Mouse (Mus musculus) midbrain, embryonic 16.5 days (tissue): Measurements from ENCODE around the gene Gm10645. TPM values are rescaled to one million over a fixed set of nuclear protein-coding genes. Genes with fewer than 3 reads are reported as not detected.

Source experiments
- ATAC-seq: fragments of 200-750 bp; cut with Nextera tagmentation; 2 replicates; pipeline ENCODE4 v1.8.0; 2017; ENCODE audit warnings: moderate TSS enrichment
- H3K27ac ChIP-seq: fragments of 300-500 bp; sonication (generic); 2 replicates; pipeline ENCODE4 v1.5.1; 2014; ENCODE audit warnings: mild to moderate bottlenecking, low read length, mixed read lengths
- H3K27me3 ChIP-seq: fragments of 300-500 bp; sonication (generic); 2 replicates; pipeline ENCODE4 v1.6.1; 2014; ENCODE audit warnings: low read depth, low read length, mixed read lengths; ENCODE audit not compliant: control insufficient read depth, insufficient read depth
- H3K36me3 ChIP-seq: fragments of 300-500 bp; sonication (generic); 2 replicates; pipeline ENCODE4 v1.6.1; 2014; ENCODE audit warnings: mild to moderate bottlenecking, low read length, moderate library complexity, mixed read lengths; ENCODE audit not compliant: control insufficient read depth, insufficient read depth
- H3K4me1 ChIP-seq: fragments of 300-500 bp; sonication (generic); 2 replicates; pipeline ENCODE4 v1.6.1; 2014; ENCODE audit warnings: mild to moderate bottlenecking, low read length, mixed read lengths; ENCODE audit not compliant: control insufficient read depth, insufficient read depth
- H3K4me2 ChIP-seq: fragments of 300-500 bp; sonication (generic); 2 replicates; pipeline ENCODE4 v1.6.1; 2014; ENCODE audit warnings: mild to moderate bottlenecking, low read length, mixed read lengths
- H3K4me3 ChIP-seq: fragments of 300-500 bp; sonication (generic); 2 replicates; pipeline ENCODE4 v1.5.1; 2014; ENCODE audit warnings: low read depth, mild to moderate bottlenecking, low read length, moderate library complexity, mixed read lengths
- H3K9ac ChIP-seq: fragments of 300-500 bp; sonication (generic); 2 replicates; pipeline ENCODE4 v1.6.1; 2014; ENCODE audit warnings: low read depth, low read length, mixed read lengths
- H3K9me3 ChIP-seq: fragments of 300-500 bp; sonication (generic); replicated peaks from 2 replicates; pipeline ENCODE4 v1.6.1; 2014; ENCODE audit warnings: mild to moderate bottlenecking, low read length, mixed read lengths; ENCODE audit not compliant: control insufficient read depth, poor library complexity, severe bottlenecking
- WGBS: fragments of 180-500 bp; shearing (Covaris S2); extraction: QIAGEN DNeasy Blood & Tissue Kit; methylation state at CpG from one replicate; pipeline ENCODE4 v1.1.7; 2014; 5-methylcytosine and 5-hydroxymethylcytosine counted together
- polyA plus RNA-seq: library from polyadenylated mRNA; unstranded; fragments of >200 nt; fragmentation: Nextera tagmentation; extraction: Ambion mirVana; gene quantifications from 2 replicates; pipeline ENCODE4 v1.2.1, GENCODE M21; 2015

Gene Gm10645
- polyA plus RNA-seq, 1 experiment from 2014 or later = 6.9 TPM

DNA sequence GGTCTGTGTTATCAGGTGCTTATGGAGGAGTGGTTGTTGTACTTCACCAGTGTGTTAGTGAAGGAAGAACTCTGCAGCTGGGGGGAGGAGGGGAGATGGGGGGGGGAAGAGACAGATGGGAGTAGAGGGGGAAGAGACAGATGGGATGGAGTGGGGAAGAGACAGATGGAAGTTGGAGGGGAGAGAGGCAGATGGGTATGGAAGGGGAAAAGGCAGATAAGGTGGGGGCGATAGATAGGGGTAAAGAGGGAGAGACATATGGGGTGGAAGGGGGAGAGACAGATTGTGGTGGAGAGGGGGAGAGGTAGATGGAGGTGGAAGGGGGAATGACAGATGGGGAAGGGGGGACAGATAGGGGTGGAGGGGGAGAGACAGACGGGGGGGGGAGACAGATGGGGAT lies 10.8 kb upstream of the Gm10645 start:
- H3K9me3 ChIP-seq = no peaks in the 10 kb centered on the region
- H3K9ac ChIP-seq = no peak overlapping the region
- no peaks in the 10 kb centered on the region for H3K27me3 ChIP-seq
- ATAC-seq = no peak
- peaks cover 10% of the 10 kb centered on the region; the same call in 1 of the 2 replicates for H3K4me1 ChIP-seq
- no peak overlapping the region for H3K27ac ChIP-seq
- H3K4me2 ChIP-seq = no peak overlapping the region
- no peak overlapping the region for H3K4me3 ChIP-seq
- 23% methylated on average over 2 of the region's 2 CpGs for WGBS
- H3K36me3 ChIP-seq = no peaks in the 10 kb centered on the region

DNA sequence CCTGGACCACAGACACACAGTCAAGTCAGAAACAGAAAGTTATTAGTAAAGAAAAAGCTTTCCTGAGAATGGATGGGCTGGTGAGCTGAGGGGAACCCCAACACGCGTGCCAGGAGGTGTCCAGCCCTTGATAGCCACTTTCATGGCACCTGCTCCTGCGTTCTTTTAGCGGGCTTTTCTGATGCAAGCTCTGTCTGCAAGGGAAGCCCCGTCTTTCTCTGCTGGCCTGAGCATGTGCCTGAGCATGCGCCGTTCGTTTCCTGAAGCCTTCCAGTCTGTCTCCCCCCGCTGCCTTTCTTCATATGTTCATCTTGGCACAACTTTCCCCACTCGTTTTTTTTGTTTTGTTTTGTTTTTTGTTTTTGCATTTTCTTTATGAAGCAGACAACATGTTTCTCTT lies 9.7 kb upstream of the Gm10645 start:
- Histone ChIP-seq H3K4me3 (no peak overlapping the region), H3K27ac (no peak overlapping the region), H3K9me3 (no peaks in the 10 kb centered on the region), H3K27me3 (no peaks in the 10 kb centered on the region), H3K36me3 (no peaks in the 10 kb centered on the region), H3K4me1 (peaks cover 10% of the 10 kb centered on the region; the same call in 1 of the 2 replicates), H3K9ac (no peak overlapping the region), H3K4me2 (no peak overlapping the region)
- no peak for ATAC-seq
- WGBS = 71% methylated on average over 10 of the region's 10 CpGs

DNA sequence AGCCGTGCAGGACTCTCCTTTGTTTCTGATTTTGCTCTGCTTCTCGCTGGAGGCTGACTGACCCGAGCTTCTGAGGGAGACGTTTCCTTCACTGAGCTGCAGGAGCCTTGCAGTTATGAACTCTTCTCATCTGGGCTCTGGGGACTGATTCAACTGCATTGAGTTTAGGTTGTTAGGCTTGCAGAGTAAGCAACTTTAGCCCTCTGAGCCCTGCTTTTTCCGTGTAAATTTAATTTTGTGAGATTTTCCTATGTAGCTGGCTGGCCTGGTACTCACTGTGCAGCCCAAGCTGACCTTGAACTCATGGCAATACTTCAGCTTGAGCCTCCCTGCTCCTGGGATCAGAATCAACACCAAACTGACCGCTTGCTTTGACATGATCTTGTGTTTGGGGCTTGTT lies 4.9 kb upstream of the Gm10645 start:
- Histone ChIP-seq H3K4me3 (no peak overlapping the region), H3K27me3 (no peaks in the 10 kb centered on the region), H3K9ac (no peak overlapping the region), H3K36me3 (no peaks in the 10 kb centered on the region), H3K4me1 (peaks cover 26% of the 10 kb centered on the region), H3K4me2 (no peak overlapping the region), H3K9me3 (no peaks in the 10 kb centered on the region), H3K27ac (no peak overlapping the region)
- WGBS = 34% methylated on average over 6 of the region's 6 CpGs
- no peak for ATAC-seq

DNA sequence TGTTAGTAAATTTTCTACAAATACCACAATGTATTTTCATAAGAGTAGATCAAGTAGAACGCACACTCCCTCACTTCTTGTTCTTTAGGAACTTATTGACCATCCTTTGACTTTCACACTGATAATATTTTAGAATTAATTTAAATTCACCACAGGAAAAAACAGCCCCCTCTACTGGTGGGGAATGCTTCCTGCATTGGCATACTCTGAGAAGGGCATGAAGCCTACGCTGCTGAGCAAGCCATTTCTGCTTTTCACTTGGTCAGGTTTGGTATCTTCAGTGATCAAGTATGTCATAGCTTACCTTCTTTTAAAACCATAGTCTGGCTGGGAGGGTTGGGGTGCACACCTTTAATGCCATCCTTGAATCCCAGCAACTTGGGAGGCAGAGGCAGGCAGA lies 3.7 kb upstream of the Gm10645 start:
- Histone ChIP-seq H3K4me1 (peaks cover 26% of the 10 kb centered on the region), H3K4me3 (no peak overlapping the region), H3K9me3 (no peaks in the 10 kb centered on the region), H3K27me3 (no peaks in the 10 kb centered on the region), H3K4me2 (no peak overlapping the region), H3K9ac (no peak overlapping the region), H3K27ac (no peak overlapping the region), H3K36me3 (no peaks in the 10 kb centered on the region)
- ATAC-seq = no peak
- WGBS = 89% methylated on average over 2 of the region's 2 CpGs

DNA sequence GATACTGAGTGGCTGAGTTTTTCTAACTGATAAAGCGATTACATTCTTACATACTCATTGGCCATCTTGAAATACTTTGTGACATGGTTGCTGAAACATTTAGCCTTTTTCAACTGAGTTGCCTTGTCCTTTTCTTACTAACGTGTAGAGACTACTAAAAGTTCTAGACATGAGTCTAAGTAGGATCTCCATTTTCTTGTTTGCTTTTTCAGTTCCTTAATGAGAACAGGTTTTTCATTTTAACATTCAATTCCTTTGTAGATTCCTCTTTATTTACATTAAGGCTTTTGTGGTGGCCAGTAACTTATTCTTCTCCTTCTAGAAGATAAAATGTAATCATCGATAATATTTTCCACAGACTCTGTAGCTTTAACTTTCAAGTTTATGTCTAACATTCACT lies 3.2 kb upstream of the Gm10645 start:
- no peaks in the 10 kb centered on the region for H3K36me3 ChIP-seq
- ATAC-seq = no peak
- H3K4me1 ChIP-seq = peaks cover 26% of the 10 kb centered on the region
- WGBS = 91% methylated on average over 3 of the region's 3 CpGs
- peak overlapping the region; percentile 33; the same call in 1 of the 2 replicates for H3K4me2 ChIP-seq
- H3K9me3 ChIP-seq = no peaks in the 10 kb centered on the region
- H3K27ac ChIP-seq = no peak overlapping the region
- no peaks in the 10 kb centered on the region for H3K27me3 ChIP-seq
- H3K4me3 ChIP-seq = no peak overlapping the region
- H3K9ac ChIP-seq = no peak overlapping the region

DNA sequence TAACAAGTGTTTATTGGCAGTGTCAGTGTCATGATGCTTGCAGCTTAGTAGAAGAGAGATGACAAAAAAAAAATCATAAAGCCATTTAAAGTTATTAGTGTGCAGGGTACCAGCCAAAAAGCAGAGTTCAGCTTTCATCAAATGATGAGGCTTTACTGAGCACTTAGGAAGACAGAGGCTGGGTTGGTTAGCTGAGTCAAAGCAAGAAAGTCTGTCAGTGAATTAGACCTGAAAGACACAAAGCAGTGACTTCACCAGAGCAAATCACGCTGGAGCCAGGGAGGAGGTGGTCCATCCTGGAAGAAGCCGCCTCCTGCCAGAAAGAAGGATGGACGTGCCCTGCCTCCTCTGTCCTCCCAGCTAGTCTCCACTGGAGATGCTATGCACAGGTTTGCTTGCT lies 2.0 kb upstream of the Gm10645 start:
- Histone ChIP-seq H3K27me3 (no peaks in the 10 kb centered on the region), H3K4me3 (peak overlapping the region; percentile 89), H3K9ac (peak overlapping the region; percentile 54), H3K27ac (peak overlapping the region; percentile 46; the same call in 1 of the 2 replicates), H3K9me3 (no peaks in the 10 kb centered on the region), H3K36me3 (no peaks in the 10 kb centered on the region), H3K4me2 (peak overlapping the region; percentile 81), H3K4me1 (peaks cover 26% of the 10 kb centered on the region)
- WGBS = 26% methylated on average over 3 of the region's 3 CpGs
- ATAC-seq = no peak

DNA sequence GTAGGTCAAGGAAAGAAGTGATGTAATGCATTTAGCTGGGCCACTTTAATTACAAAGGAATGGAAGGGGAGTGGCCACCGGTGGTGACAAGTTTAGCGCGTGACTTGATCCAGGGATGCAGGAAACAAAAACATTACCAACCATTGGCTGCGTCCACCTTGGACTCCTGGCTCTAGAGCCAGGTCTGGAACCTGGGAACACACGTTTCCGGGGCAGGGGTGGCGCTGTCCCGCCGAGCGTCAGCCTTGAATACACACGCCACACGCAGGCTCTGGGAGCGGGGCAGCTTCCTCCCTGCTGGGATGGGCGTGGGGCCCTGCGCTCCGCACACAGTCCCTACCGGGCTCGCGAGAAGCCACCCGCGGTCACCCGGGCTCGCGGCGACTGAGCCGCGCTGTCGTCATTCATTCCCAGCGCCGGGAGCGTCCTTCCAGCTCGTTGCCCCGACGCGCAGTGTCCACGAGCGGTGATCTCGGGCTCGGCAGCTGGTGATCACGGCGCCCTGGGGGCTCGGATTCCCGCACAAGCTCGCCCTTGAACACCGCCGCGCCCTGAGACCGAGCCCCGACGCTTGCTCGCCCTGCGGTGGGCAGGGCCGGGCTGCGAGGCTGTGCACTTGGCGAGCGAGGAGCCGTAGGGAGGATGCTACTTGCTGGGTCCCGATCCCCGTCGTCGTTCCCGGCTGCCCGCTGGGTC lies 587 bp downstream of the Gm10645 start, which contains the start of gene Tbc1d9:
Gene Tbc1d9, plus strand, starts transcription at position 118 of the 696 bp plus-strand sequence.
- H3K9ac ChIP-seq = peak within 1 kb of the TSS; percentile 99
- H3K27me3 ChIP-seq = no peaks in the 10 kb centered on the region
- H3K27ac ChIP-seq = peak within 1 kb of the TSS; percentile 97
- no peaks in the 10 kb centered on the region for H3K9me3 ChIP-seq
- H3K36me3 ChIP-seq = no peaks in the 10 kb centered on the region
- peak; percentile 92 for ATAC-seq
- H3K4me3 ChIP-seq = peak within 1 kb of the TSS; percentile 89
- under 1% methylated on average over 61 of the region's 63 CpGs for WGBS
- peak within 1 kb of the TSS; percentile 81 for H3K4me2 ChIP-seq
- H3K4me1 ChIP-seq = peaks cover 26% of the 10 kb centered on the region

DNA sequence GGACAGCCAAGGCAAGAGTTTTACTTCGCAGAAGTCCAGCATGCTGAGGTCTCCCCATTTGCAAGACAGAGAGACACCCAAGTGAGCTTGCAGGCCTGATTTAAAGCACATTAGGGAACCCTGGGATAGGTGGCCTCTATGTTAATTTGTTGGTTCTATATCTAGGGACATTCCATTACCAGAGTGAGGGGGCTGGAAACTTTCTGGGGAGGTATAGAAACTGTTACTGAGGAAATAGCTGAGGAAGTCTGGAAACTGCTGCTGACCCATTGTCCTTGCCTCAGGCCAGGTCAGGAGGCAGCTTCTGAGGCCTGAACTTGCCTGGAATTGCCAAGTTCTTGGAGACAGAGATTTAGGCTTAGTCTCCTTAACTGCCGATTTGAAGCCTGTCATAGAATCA lies 5.4 kb downstream of the Gm10645 start:
- Histone ChIP-seq H3K36me3 (no peaks in the 10 kb centered on the region), H3K4me3 (no peak overlapping the region), H3K27ac (no peak overlapping the region), H3K9ac (no peak overlapping the region), H3K4me2 (no peak overlapping the region), H3K27me3 (no peaks in the 10 kb centered on the region), H3K4me1 (no peaks in the 10 kb centered on the region; the same call in 1 of the 2 replicates), H3K9me3 (no peaks in the 10 kb centered on the region)
- WGBS = 75% methylated on average over 2 of the region's 2 CpGs
- no peak for ATAC-seq

DNA sequence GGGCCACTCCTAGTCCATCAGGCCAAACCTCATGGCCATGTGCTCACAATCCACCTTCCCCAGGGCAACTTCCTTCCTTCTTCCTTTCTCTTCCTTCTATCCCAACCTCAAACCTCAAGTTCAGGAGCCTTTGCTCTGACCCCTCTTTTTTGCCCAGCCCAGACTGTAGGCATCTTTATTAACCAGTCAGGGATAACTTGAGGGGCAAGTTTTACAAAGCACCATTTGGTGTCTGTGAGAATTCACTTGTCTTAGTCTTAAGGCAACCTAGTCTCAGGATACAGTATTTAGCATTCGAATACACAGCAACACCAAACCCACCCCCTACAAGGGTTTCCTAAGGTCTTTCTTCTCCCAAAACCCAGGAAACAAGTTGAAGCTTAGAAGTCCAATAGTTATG lies 6.4 kb downstream of the Gm10645 start:
- no peak for ATAC-seq
- H3K36me3 ChIP-seq = no peaks in the 10 kb centered on the region
- H3K4me1 ChIP-seq = no peaks in the 10 kb centered on the region
- WGBS = 50% methylated on average over 1 of the region's 1 CpGs
- H3K27ac ChIP-seq = no peak overlapping the region
- no peak overlapping the region for H3K4me2 ChIP-seq
- H3K9ac ChIP-seq = no peak overlapping the region
- H3K4me3 ChIP-seq = no peak overlapping the region
- no peaks in the 10 kb centered on the region for H3K27me3 ChIP-seq
- H3K9me3 ChIP-seq = no peaks in the 10 kb centered on the region
